Mouse (Mus musculus): ENCODE results near the gene Zfp26. TPM values are rescaled to one million over a fixed set of nuclear protein-coding genes. Genes with fewer than 3 reads are reported as not detected.

Gene Zfp26
- total and polyA plus RNA-seq, 3 experiments, result 11.7 to 17.3 (median 13.3) TPM

- Histone ChIP-seq H3K79me2 (replicated peaks; ENCODE audit: control insufficient read depth, extremely low read depth, insufficient read depth, poor library complexity, severe bottlenecking) (no peaks in the 10 kb centered on the region), H3K9ac (ENCODE audit: insufficient read depth, low read depth) (peak within 1 kb of the TSS; percentile 61), H3K27ac (ENCODE audit: insufficient read depth, low read depth) (no peak within 1 kb of the TSS), H3K4me1 (ENCODE audit: control insufficient read depth in 1 of 2, insufficient read depth in 2 of 2) (peaks cover 5 to 18% of the 10 kb centered on the region in 2 experiments; a peak in 3 of 4 replicates), H3K9me3 (replicated peaks; ENCODE audit: low read length) (no peaks in the 10 kb centered on the region), H3K4me2 (ENCODE audit: insufficient read depth, low read depth, poor library complexity, severe bottlenecking) (peak within 1 kb of the TSS; percentile 59), H3K4me3 (replicated peaks in 1 of 3; ENCODE audit: low read depth in 2 of 3, low read length in 2 of 3, poor library complexity in 1 of 3) (peak within 1 kb of the TSS; percentile 75 to 84 (median 77)), H3K36me3 (replicated peaks in 1 of 2; ENCODE audit: control insufficient read depth in 1 of 2, insufficient read depth in 1 of 2, low read length in 1 of 2) (no peaks in the 10 kb centered on the region), H3K27me3 (replicated peaks) (no peaks in the 10 kb centered on the region)
- dilution Hi-C loops (cut with MboI; ENCODE audit: extremely low pct_ligation_motif_present, extremely low pct_unique_long_range_greater_than_20kb, low sequenced_read_pairs), result no loop called here
- TF ChIP-seq NRF1 (IDR thresholded peaks at IDR 0.05; ENCODE audit: low read depth, low read length), result peak; percentile 36; the same call in 1 of the 2 replicates
- TF ChIP-seq MAZ (IDR thresholded peaks at IDR 0.05; ENCODE audit: low read depth, low read length), result 0 out of 2 replicates have a peak, but pooled peaks have one; percentile 40
- TF ChIP-seq MEF2A (IDR thresholded peaks at IDR 0.05; ENCODE audit: borderline replicate concordance, low read depth, low read length), result peak; percentile 82; the same call in 1 of the 2 replicates
- TF ChIP-seq NELFE (IDR thresholded peaks at IDR 0.05; ENCODE audit: low read depth, low read length), result peak; percentile 77
- peak; percentile 85; the same call in 1 of the 2 replicates for TF ChIP-seq KAT2A (IDR thresholded peaks at IDR 0.05; ENCODE audit: insufficient replicate concordance, low read length)
- no peak for TF ChIP-seq USF1 (IDR thresholded peaks at IDR 0.05; ENCODE audit: low read depth, low read length)
- TF ChIP-seq SIN3A (IDR thresholded peaks at IDR 0.05; ENCODE audit: low read length), result peak; percentile 93
- peak; percentile 84 for TF ChIP-seq IRF4 (IDR thresholded peaks at IDR 0.05; ENCODE audit: low read depth, low read length)
- no peak for TF ChIP-seq JUND (conservative IDR thresholded peaks at IDR 0.05; ENCODE audit: low read depth, low read length)
- TF ChIP-seq RAD21 (IDR thresholded peaks at IDR 0.05; ENCODE audit: low read depth, low read length), result peak; percentile 13
- no peak for TF ChIP-seq BHLHE40 (IDR thresholded peaks at IDR 0.05; ENCODE audit: low read depth, low read length)
- TF ChIP-seq MYC (IDR thresholded peaks at IDR 0.05; ENCODE audit: low read depth, low read length), result no peak
- TF ChIP-seq POLR2AphosphoS2 (IDR thresholded peaks at IDR 0.05; ENCODE audit: low read depth, low read length), result 0 out of 2 replicates have a peak, but pooled peaks have one; percentile 43
- 0 out of 2 replicates have a peak, but pooled peaks have one; percentile 36 for TF ChIP-seq CHD1 (IDR thresholded peaks at IDR 0.05; ENCODE audit: low read depth, low read length)
- TF ChIP-seq USF2 (conservative IDR thresholded peaks at IDR 0.05; ENCODE audit: low read depth, low read length), result no peak
- TF ChIP-seq UBTF (IDR thresholded peaks at IDR 0.05; ENCODE audit: low read depth, low read length), result peak; percentile 100
- TF ChIP-seq ZKSCAN1 (IDR thresholded peaks at IDR 0.05; ENCODE audit: borderline replicate concordance, low read depth, low read length), result no peak; the same call in 1 of the 2 replicates
- peak; percentile 53; the same call in 1 of the 2 replicates for TF ChIP-seq GABPA (IDR thresholded peaks at IDR 0.05; ENCODE audit: insufficient replicate concordance, low read depth, low read length)
- TF ChIP-seq MXI1 (IDR thresholded peaks at IDR 0.05; ENCODE audit: low read depth, low read length), result peak; percentile 75; the same call in 1 of the 2 replicates
- TF ChIP-seq JUN (IDR thresholded peaks at IDR 0.05; ENCODE audit: insufficient read depth, low read depth, low read length), result no peak
- TF ChIP-seq HCFC1 (IDR thresholded peaks at IDR 0.05; ENCODE audit: low read depth, low read length), result peak; percentile 95
- no peak for TF ChIP-seq ZMIZ1 (IDR thresholded peaks at IDR 0.05; ENCODE audit: low read depth, low read length)
- TF ChIP-seq TCF12 (IDR thresholded peaks at IDR 0.05; ENCODE audit: low read depth, low read length), result peak; percentile 88
- no peak for TF ChIP-seq RCOR1 (conservative IDR thresholded peaks at IDR 0.05; ENCODE audit: low read depth, low read length)
- no peak for TF ChIP-seq ZC3H11A (IDR thresholded peaks at IDR 0.05; ENCODE audit: low read depth, low read length)
- no peak for TF ChIP-seq ZNF384 (IDR thresholded peaks at IDR 0.05; ENCODE audit: low read depth, low read length)
- no peak for TF ChIP-seq EP300 (IDR thresholded peaks at IDR 0.05; ENCODE audit: low read length)
- TF ChIP-seq E2F4 (IDR thresholded peaks at IDR 0.05; ENCODE audit: insufficient replicate concordance, low read depth, low read length), result no peak
- TF ChIP-seq SMC3 (IDR thresholded peaks at IDR 0.05; ENCODE audit: low read depth, low read length), result no peak
- TF ChIP-seq TBP (conservative IDR thresholded peaks at IDR 0.05; ENCODE audit: low read depth, low read length), result peak; percentile 83
- no peak for TF ChIP-seq CHD2 (IDR thresholded peaks at IDR 0.05; ENCODE audit: low read length)
- peak; percentile 33 to 52; a peak in 3 of 4 replicates for TF ChIP-seq CTCF (conservative IDR thresholded peaks at IDR 0.05 in 1 of 2, IDR thresholded peaks at IDR 0.05 in 1 of 2; ENCODE audit: low read depth in 2 of 2, low read length in 2 of 2)
- TF ChIP-seq ETS1 (conservative IDR thresholded peaks at IDR 0.05; ENCODE audit: low read depth, low read length), result no peak
- TF ChIP-seq PAX5 (IDR thresholded peaks at IDR 0.05; ENCODE audit: low read length), result no peak
- no peak for TF ChIP-seq MAFK (IDR thresholded peaks at IDR 0.05; ENCODE audit: insufficient replicate concordance, low read length)
- TF ChIP-seq POLR2A (IDR thresholded peaks at IDR 0.05; ENCODE audit: low read depth, low read length), result peak; percentile 80
- peak; percentile 78 for TF ChIP-seq MAX (IDR thresholded peaks at IDR 0.05; ENCODE audit: low read length)
- peak; percentile 94 for TF ChIP-seq ELF1 (IDR thresholded peaks at IDR 0.05; ENCODE audit: low read depth, low read length)
- in situ Hi-C loops (cut with MboI; ENCODE audit: low pct_ligation_motif_present, low pct_unique_long_range_greater_than_20kb, low sequenced_read_pairs), result no loop called here
- peak; percentile 90 for DNase-seq (ENCODE audit: extremely low read depth)
These were observed 75.2 kb downstream of the Zfp26 start, which contains the start of gene Zfp560 for GRCm38 (mm10) chr9:20384532-20385342. Zfp560 (minus strand) TSS chr9:20385177.
